In genomic region chr1:54480491-54480890, GRCm38 (mm10) we compare ENCODE assay signal across 25 mouse cellular contexts. TPM values are rescaled to one million over a fixed set of nuclear protein-coding genes. Genes with fewer than 3 reads are reported as not detected.
DNase-seq lines count a peak whose midpoint lies in the region; ATAC-seq and TF ChIP-seq lines count a peak whose summit lies in the region.
"Had no signal": no experiment of that assay in that cellular context is flagged by ENCODE, and none has a peak within 500 bp of the region (broad histone marks: within the 10 kb centered on the region; RNA-seq: fewer than 3 reads in every experiment).

No protein-coding gene starts in this region.

- peak; percentile 10 for DNase-seq in CD4-positive, CD25-positive, alpha-beta regulatory T cell, adult 2 months (ENCODE audit: low read depth, low spot score)
- DNase-seq in ES-CJ7 (ENCODE audit: low read depth, low spot score) = peak; percentile 28
- peak; percentile 50 for DNase-seq in ZHBTc4 (ENCODE audit: low read depth, low spot score)
- no peak for DNase-seq in layer of hippocampus, adult 8-10 months (ENCODE audit: low spot score in 2 of 2)
- no peak for DNase-seq in yolk sac, embryonic 10.5 days (ENCODE audit: low spot score)
- DNase-seq: adrenal gland, adult 2 months; adrenal gland, postnatal 10 days; adrenal gland, postnatal 25 days; B cell, adult 2 months; cerebellum, adult 11 months; cerebellum, adult 18-20 months; cerebellum, adult 8-10 months; cerebellum, adult 9-11 months; cerebellum, postnatal 14 days; cerebellum, postnatal 36 days; embryo, embryonic 11 days; forebrain, postnatal 0 days had no signal

- no peak for ATAC-seq in CD4-positive, CD25-positive, alpha-beta regulatory T cell, adult 4 months
- ATAC-seq: forebrain, embryonic 13.5 days; forebrain, embryonic 15.5 days; forebrain, postnatal 0 days had no signal

- no peaks in the 10 kb centered on the region for H3K27me3 ChIP-seq in E14TG2a.4 (ENCODE audit: insufficient read depth, low read length)
- H3K27me3 ChIP-seq: CH12.LX; embryonic facial prominence, embryonic 13.5 days; embryonic facial prominence, embryonic 15.5 days; forebrain, embryonic 13.5 days; forebrain, embryonic 15.5 days had no signal

- peak; percentile 33 for TF ChIP-seq CTCF in E14TG2a.4 (conservative IDR thresholded peaks at IDR 0.05; ENCODE audit: low read length)

- no peak overlapping the region for H3K4me3 ChIP-seq in E14TG2a.4 (replicated peaks; ENCODE audit: low read length)
- H3K4me3 ChIP-seq: embryonic facial prominence, embryonic 13.5 days; embryonic facial prominence, embryonic 15.5 days; erythroblast, embryonic 14.5 days; forebrain, embryonic 13.5 days; forebrain, embryonic 15.5 days had no signal

- peaks cover 41% of the 10 kb centered on the region for H3K36me3 ChIP-seq in E14TG2a.4 (ENCODE audit: insufficient read depth, low read length)

- no peaks in the 10 kb centered on the region for H3K9me3 ChIP-seq in E14TG2a.4 (ENCODE audit: low read length)
- H3K9me3 ChIP-seq: embryonic facial prominence, embryonic 13.5 days; embryonic facial prominence, embryonic 15.5 days; forebrain, embryonic 13.5 days; forebrain, embryonic 15.5 days had no signal

- H3K4me1 ChIP-seq in E14TG2a.4 (replicated peaks; ENCODE audit: low read depth, low read length) = peaks cover 19% of the 10 kb centered on the region
- H3K4me1 ChIP-seq: embryonic facial prominence, embryonic 13.5 days; embryonic facial prominence, embryonic 15.5 days; forebrain, embryonic 13.5 days; forebrain, embryonic 15.5 days had no signal

RNA-seq across cellular contexts. Expression of gene Gtf3c3, which starts 41.7 kb away (rescaled TPM):
- polyA plus RNA-seq in CD4-positive, CD25-positive, alpha-beta regulatory T cell, adult 4 months (2017; shearing (Covaris generic)) = 10 to 100 TPM; 21.5 to 24.9 TPM
- total RNA-seq in layer of hippocampus, adult 8-10 months (2022) = 10 to 100 TPM; 25.4 to 31.1 (median 29.0) TPM

Comparison
In these comparisons a context has a peak if more than half of its experiments do, and no peak if none do; other contexts are left out.
1. DNase-seq: peak in CD4-positive, CD25-positive, alpha-beta regulatory T cell, adult 2 months (single experiment), ES-CJ7 (single experiment) and ZHBTc4 (single experiment); none in layer of hippocampus, adult 8-10 months (0 of 2) and yolk sac, embryonic 10.5 days (single experiment).